Mouse (Mus musculus) urinary bladder, postnatal 36 days (tissue): Measurements from ENCODE around the gene Arhgef12.
"Not testable (repeated sequence)": the region's sequence is repeated elsewhere in the genome, so short reads cannot be mapped to it uniquely, and the experiment has no call there.

ENCODE experiments used
- DNase-seq, 2 experiments: peaks; one replicate each; pipeline ENCODE4 v3.0.0; 2022; ENCODE audit warnings: low spot score in 2 of 2, mixed read lengths in 1 of 2

Gene Arhgef12

GRCm38 (mm10) chr9:43003017-43003416 lies 104.0 kb downstream of the Arhgef12 start:
- no peak for DNase-seq

GRCm38 (mm10) chr9:43000595-43001250 lies 106.3 kb downstream of the Arhgef12 start:
- DNase-seq = no peak

- DNase-seq = no peak
These were observed 107.0 kb downstream of the Arhgef12 start for GRCm38 (mm10) chr9:43000070-43000469.

- DNase-seq = no peak
These were observed 109.5 kb downstream of the Arhgef12 start for GRCm38 (mm10) chr9:42997526-42997925.

GRCm38 (mm10) chr9:42995298-42995697 lies 111.7 kb downstream of the Arhgef12 start:
- no peak for DNase-seq

GRCm38 (mm10) chr9:42994708-42995107 lies 112.3 kb downstream of the Arhgef12 start:
- DNase-seq = no peak

- DNase-seq = no peak
These were observed 113.4 kb downstream of the Arhgef12 start for GRCm38 (mm10) chr9:42993659-42994058.

GRCm38 (mm10) chr9:42987988-42988387 lies 119.1 kb downstream of the Arhgef12 start:
- DNase-seq = no peak

GRCm38 (mm10) chr9:42968894-42969521 lies 138.0 kb downstream of the Arhgef12 start:
- peak; percentile 53 to 59 for DNase-seq

GRCm38 (mm10) chr9:42967731-42968130 lies 139.3 kb downstream of the Arhgef12 start:
- DNase-seq = no peak

GRCm38 (mm10) chr9:42964809-42965208 lies 142.2 kb downstream of the Arhgef12 start:
- DNase-seq = not testable (repeated sequence)

- no peak for DNase-seq
These were observed 142.7 kb downstream of the Arhgef12 start for GRCm38 (mm10) chr9:42964366-42964765.

GRCm38 (mm10) chr9:42962506-42962905 lies 144.5 kb downstream of the Arhgef12 start:
- DNase-seq = no peak

GRCm38 (mm10) chr9:42958401-42958800 lies 148.6 kb downstream of the Arhgef12 start:
- no peak for DNase-seq

- DNase-seq = no peak
These were observed 158.7 kb downstream of the Arhgef12 start for GRCm38 (mm10) chr9:42948381-42948780.

- no peak for DNase-seq
These were observed 161.9 kb downstream of the Arhgef12 start for GRCm38 (mm10) chr9:42945174-42945573.

- DNase-seq = peak; percentile 80 to 86
These were observed 162.5 kb downstream of the Arhgef12 start for GRCm38 (mm10) chr9:42944536-42945006.

- no peak for DNase-seq
These were observed 163.1 kb downstream of the Arhgef12 start, which contains the start of gene Grik4 for GRCm38 (mm10) chr9:42943781-42944535. Gene Grik4, minus strand, starts transcription at chr9:42944493.

GRCm38 (mm10) chr9:42943057-42943529 lies 163.9 kb downstream of the Arhgef12 start:
- no peak for DNase-seq

- no peak for DNase-seq
These were observed 164.9 kb downstream of the Arhgef12 start for GRCm38 (mm10) chr9:42942148-42942547.

GRCm38 (mm10) chr9:42932146-42932545 lies 174.9 kb downstream of the Arhgef12 start:
- DNase-seq = no peak

GRCm38 (mm10) chr9:42927498-42927897 lies 179.5 kb downstream of the Arhgef12 start:
- DNase-seq = no peak
